Mouse (Mus musculus): ENCODE measurements around the gene Nxnl2. TPM values are rescaled to one million over a fixed set of nuclear protein-coding genes. Genes with fewer than 3 reads are reported as not detected.

The Nxnl2 gene
- polyA plus RNA-seq (2012; rRNA removed), result 1.5 and 3.2 TPM in 2 replicates

DNA sequence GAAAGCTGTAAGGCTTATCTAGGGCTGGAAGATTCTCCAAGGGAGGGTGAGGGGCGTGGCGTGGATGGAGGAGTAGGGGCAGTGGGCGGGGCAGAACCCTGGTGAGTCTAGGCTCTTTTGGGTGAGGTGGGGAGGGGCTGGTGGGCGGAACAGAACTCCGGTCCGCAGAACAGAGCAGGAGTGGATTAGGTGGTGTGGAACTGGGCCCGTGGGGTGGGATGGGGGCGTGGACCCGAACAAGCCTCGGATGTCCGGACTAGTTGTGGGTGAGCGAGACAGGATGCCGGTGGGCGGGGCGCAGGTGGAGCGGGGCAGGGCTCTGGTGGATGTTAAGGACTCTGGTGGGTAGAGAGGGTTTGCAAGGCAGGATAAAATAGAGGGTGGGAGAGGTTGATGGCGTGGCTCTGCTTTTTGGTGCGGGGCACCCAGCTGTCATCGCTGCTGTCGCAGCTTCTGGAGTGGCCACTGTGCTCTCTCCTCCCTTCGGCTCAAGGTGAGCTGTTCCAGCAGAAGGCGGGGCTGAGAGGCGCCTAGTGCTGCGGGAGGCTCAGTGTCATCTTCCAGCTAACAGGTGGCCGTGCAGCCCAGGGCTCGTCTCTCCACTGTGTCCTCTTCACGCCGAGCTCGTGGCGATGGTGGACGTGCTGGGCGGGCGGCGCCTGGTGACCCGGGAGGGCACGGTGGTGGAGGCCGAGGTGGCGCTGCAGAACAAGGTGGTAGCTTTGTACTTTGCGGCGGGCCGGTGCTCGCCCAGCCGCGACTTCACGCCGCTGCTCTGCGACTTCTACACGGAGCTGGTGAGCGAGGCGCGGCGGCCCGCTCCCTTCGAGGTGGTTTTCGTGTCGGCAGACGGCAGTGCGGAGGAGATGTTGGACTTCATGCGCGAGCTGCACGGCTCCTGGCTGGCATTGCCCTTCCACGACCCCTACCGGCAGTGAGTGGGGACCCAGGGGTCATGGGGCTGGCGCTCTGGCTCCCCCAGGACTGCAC lies at the start of gene Nxnl2:
Gene Nxnl2 (plus strand): TSS at position 332 of the 990 bp plus-strand sequence.

Other genes starting within 250 kb of the Nxnl2 start
- gene Spin1, start 70.1 kb upstream of the Nxnl2 start, polyA plus RNA-seq (2012; rRNA removed), result 2.9 and 3.8 TPM in 2 replicates
- gene S1pr3, start 237.6 kb downstream of the Nxnl2 start, polyA plus RNA-seq (2012; rRNA removed), result 1.4 and 2.0 TPM in 2 replicates